Mouse (Mus musculus): Measurements from ENCODE around the gene Csf2rb. TPM values are rescaled to one million over a fixed set of nuclear protein-coding genes. Genes with fewer than 3 reads are reported as not detected.
"Not testable (repeated sequence)": the region's sequence is repeated elsewhere in the genome, so short reads cannot be mapped to it uniquely, and the experiment has no call there.

The Csf2rb gene
- total and polyA plus RNA-seq, 2 experiments = 1.8 to 3.6 TPM

- TF ChIP-seq CTCF (IDR thresholded peaks at IDR 0.05; ENCODE audit: low read depth, low read length) (no peak), POLR2A (IDR thresholded peaks at IDR 0.05; ENCODE audit: extremely low read depth, insufficient read depth, low read length) (no peak)
- Histone ChIP-seq H3K4me1 (ENCODE audit: control insufficient read depth, insufficient read depth, low read length) (no peaks in the 10 kb centered on the region), H3K36me3 (ENCODE audit: control insufficient read depth, insufficient read depth, low read length) (no peaks in the 10 kb centered on the region), H3K79me2 (ENCODE audit: control insufficient read depth, insufficient read depth, low read length) (no peaks in the 10 kb centered on the region), H3K4me3 (ENCODE audit: insufficient read depth, low read depth, low read length) (no peak overlapping the region), H3K9ac (ENCODE audit: low read depth, low read length) (no peak overlapping the region), H3K27ac (replicated peaks; ENCODE audit: insufficient read depth, low read depth, low read length) (no peak overlapping the region), H3K27me3 (ENCODE audit: control insufficient read depth, insufficient read depth, low read length) (no peaks in the 10 kb centered on the region)
- DNase-seq (ENCODE audit: extremely low read depth, low read depth, low spot score) = no peak
- WGBS = 39% methylated on average over 5 of the region's 5 CpGs
These were observed 15.7 kb upstream of the Csf2rb start for GRCm38 (mm10) chr15:78309865-78310264.

DNA sequence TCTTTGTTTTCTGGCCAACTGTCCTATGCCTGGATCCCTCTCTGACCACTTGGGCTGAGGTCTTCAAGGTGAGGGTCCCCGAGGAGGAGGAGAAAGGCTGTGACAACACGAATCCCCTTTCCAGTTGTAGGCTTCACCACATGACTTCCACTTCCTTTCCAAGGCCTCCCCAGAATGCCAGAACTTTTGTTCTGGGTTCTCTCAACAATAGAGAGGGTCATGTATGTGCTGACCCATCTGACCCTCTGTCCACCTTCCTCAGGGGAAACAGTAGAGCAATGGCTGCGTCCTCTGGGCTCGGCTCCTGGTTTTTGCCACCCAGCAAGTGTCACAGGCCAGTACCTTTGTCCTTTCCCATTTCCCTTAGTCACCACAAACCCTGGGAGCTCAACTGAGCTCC is 14.6 kb upstream of the Csf2rb start:
- Histone ChIP-seq H3K27ac (replicated peaks; ENCODE audit: insufficient read depth, low read depth, low read length) (no peak overlapping the region), H3K9ac (ENCODE audit: low read depth, low read length) (no peak overlapping the region), H3K4me3 (ENCODE audit: insufficient read depth, low read depth, low read length) (no peak overlapping the region), H3K36me3 (ENCODE audit: control insufficient read depth, insufficient read depth, low read length) (no peaks in the 10 kb centered on the region), H3K27me3 (ENCODE audit: control insufficient read depth, insufficient read depth, low read length) (no peaks in the 10 kb centered on the region), H3K4me1 (ENCODE audit: control insufficient read depth, insufficient read depth, low read length) (no peaks in the 10 kb centered on the region), H3K79me2 (ENCODE audit: control insufficient read depth, insufficient read depth, low read length) (no peaks in the 10 kb centered on the region)
- TF ChIP-seq POLR2A (IDR thresholded peaks at IDR 0.05; ENCODE audit: extremely low read depth, insufficient read depth, low read length) (no peak), CTCF (IDR thresholded peaks at IDR 0.05; ENCODE audit: low read depth, low read length) (no peak)
- 73% methylated on average over 4 of the region's 4 CpGs for WGBS
- DNase-seq (ENCODE audit: extremely low read depth, low read depth, low spot score) = no peak

- not testable (repeated sequence) for H3K4me1 ChIP-seq (ENCODE audit: control insufficient read depth, insufficient read depth, low read length); H3K36me3 ChIP-seq (ENCODE audit: control insufficient read depth, insufficient read depth, low read length); H3K27ac ChIP-seq (replicated peaks; ENCODE audit: insufficient read depth, low read depth, low read length); DNase-seq (ENCODE audit: extremely low read depth, low read depth, low spot score); H3K4me3 ChIP-seq (ENCODE audit: insufficient read depth, low read depth, low read length); H3K27me3 ChIP-seq (ENCODE audit: control insufficient read depth, insufficient read depth, low read length); H3K79me2 ChIP-seq (ENCODE audit: control insufficient read depth, insufficient read depth, low read length); H3K9ac ChIP-seq (ENCODE audit: low read depth, low read length)
- 78% methylated on average over 4 of the region's 4 CpGs for WGBS
These were observed 12.9 kb upstream of the Csf2rb start for GRCm38 (mm10) chr15:78312421-78313233.

GRCm38 (mm10) chr15:78313659-78314058 is 11.9 kb upstream of the Csf2rb start:
- not testable (repeated sequence) for H3K27me3 ChIP-seq (ENCODE audit: control insufficient read depth, insufficient read depth, low read length); DNase-seq (ENCODE audit: extremely low read depth, low read depth, low spot score); H3K4me3 ChIP-seq (ENCODE audit: insufficient read depth, low read depth, low read length); H3K27ac ChIP-seq (replicated peaks; ENCODE audit: insufficient read depth, low read depth, low read length); H3K36me3 ChIP-seq (ENCODE audit: control insufficient read depth, insufficient read depth, low read length); H3K79me2 ChIP-seq (ENCODE audit: control insufficient read depth, insufficient read depth, low read length); H3K4me1 ChIP-seq (ENCODE audit: control insufficient read depth, insufficient read depth, low read length); H3K9ac ChIP-seq (ENCODE audit: low read depth, low read length)
- 86% methylated on average over 5 of the region's 5 CpGs for WGBS

DNA sequence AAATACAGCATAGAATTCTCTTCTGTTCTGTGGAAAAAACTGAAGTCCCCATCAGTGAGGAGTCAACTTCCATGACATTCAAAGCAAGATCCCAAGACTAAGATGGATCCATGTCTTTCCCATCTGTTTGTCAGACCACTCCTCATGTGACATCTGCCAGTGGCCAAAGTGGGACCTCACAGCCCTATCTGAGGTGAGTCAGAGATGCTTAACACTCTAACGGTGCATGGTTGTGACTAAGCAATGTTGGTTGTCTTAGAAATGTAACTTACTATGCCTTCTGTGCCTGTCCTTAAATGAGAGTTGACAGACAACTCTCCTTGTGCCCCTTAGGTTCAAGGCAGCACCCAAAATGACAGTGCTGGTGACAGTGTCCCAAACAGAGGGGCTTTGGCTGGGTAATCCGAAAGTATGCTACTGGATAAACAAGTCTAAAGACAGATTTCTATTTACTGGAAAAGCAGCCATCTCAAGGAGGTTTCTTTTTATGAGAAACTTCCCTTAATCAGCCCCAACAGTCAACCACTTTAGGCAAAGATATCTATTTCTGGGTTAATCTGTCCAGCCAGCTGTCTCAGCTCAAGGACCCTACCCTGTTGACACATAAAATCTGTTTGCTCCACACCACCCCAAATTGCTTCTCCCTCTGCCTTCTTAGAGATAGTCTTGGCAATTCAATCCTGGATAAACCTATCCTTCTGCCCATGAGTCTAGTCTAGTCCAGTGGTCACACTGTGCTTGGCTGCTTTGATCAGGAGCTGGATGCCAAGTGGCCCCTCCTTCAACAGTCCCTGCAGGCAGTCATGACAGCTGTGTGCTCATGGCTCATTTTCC is 7.0 kb upstream of the Csf2rb start:
- H3K4me1 ChIP-seq (ENCODE audit: control insufficient read depth, insufficient read depth, low read length); H3K9ac ChIP-seq (ENCODE audit: low read depth, low read length); DNase-seq (ENCODE audit: extremely low read depth, low read depth, low spot score); H3K36me3 ChIP-seq (ENCODE audit: control insufficient read depth, insufficient read depth, low read length); H3K79me2 ChIP-seq (ENCODE audit: control insufficient read depth, insufficient read depth, low read length); H3K27me3 ChIP-seq (ENCODE audit: control insufficient read depth, insufficient read depth, low read length); H3K27ac ChIP-seq (replicated peaks; ENCODE audit: insufficient read depth, low read depth, low read length); H3K4me3 ChIP-seq (ENCODE audit: insufficient read depth, low read depth, low read length): not testable (repeated sequence)
- 88% methylated on average over 2 of the region's 2 CpGs for WGBS

DNA sequence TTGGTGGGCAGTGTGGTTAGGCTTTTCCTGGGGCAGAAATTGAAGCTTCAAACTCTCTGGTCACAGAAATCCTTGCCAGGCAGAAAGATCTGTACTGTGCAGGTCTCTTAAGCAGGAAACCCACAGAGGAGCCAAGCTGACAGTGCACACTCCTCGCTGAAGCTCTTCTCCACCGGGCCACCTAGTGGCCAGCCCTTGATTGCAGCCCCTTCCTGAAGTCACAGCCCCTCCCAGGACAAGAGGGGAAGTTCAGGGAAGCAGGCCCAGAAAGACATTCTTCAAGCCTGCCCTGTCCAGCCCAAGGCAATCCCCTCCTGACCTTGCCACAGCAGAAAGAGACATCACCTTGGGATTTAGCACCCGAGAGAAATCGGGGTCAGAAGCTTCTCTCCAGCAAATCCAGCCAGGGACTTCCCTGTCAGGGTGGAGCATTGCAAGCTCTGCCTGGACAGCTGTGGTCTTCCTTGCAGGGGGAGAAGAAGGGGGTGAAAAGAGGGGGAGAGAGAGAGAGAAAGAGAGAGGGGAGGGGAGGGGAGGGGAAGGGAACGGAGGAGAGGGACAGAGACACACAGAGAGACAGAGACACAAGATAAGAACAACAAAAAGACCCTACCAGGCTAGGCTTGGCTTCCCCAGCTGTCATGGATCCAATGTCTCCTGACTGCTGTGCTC is 4.6 kb upstream of the Csf2rb start:
- TF ChIP-seq CTCF (IDR thresholded peaks at IDR 0.05; ENCODE audit: low read depth, low read length) = peak; percentile 87
- TF ChIP-seq POLR2A (IDR thresholded peaks at IDR 0.05; ENCODE audit: extremely low read depth, insufficient read depth, low read length) = no peak
- Histone ChIP-seq H3K4me1 (ENCODE audit: control insufficient read depth, insufficient read depth, low read length) (no peaks in the 10 kb centered on the region), H3K4me3 (ENCODE audit: insufficient read depth, low read depth, low read length) (no peak overlapping the region), H3K27me3 (ENCODE audit: control insufficient read depth, insufficient read depth, low read length) (no peaks in the 10 kb centered on the region), H3K27ac (replicated peaks; ENCODE audit: insufficient read depth, low read depth, low read length) (no peak overlapping the region), H3K36me3 (ENCODE audit: control insufficient read depth, insufficient read depth, low read length) (no peaks in the 10 kb centered on the region), H3K79me2 (ENCODE audit: control insufficient read depth, insufficient read depth, low read length) (no peaks in the 10 kb centered on the region), H3K9ac (ENCODE audit: low read depth, low read length) (no peak overlapping the region)
- peak; percentile 19 for DNase-seq (ENCODE audit: extremely low read depth, low read depth, low spot score)
- 29% methylated on average over 5 of the region's 5 CpGs for WGBS
